Mouse (Mus musculus): ENCODE measurements at regions not wholly inside any gene's neighbourhood (a gene's known extent, or its start where the extent isn't known, plus 50 kb on each side); places are given as distances from the start of the nearest gene placed in this dataset.

DNA sequence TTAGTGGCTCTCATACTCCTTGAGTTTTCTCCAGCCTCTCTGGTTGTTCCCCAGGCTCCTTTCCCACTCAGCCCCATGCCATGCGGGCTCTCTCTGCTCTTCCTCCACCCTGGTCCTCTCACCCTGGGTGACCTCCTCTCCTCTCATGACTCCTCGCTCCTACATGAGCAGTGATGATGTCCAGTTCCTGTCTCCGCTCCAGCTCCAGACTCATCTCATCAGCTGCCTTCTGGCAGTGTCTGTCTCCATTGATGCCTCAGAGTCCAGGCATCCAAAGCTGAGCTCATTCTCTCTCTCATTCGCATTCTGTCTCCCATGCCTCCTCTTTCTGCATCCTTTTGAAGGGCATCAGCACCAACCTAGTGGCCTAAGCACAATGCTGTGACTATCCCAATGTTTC, 94.8 kb upstream of the Teddm2 start:
- Histone ChIP-seq H3K36me3 (replicated peaks) (no peaks in the 10 kb centered on the region), H3K9ac (no peak overlapping the region), H3K27me3 (no peaks in the 10 kb centered on the region), H3K9me3 (replicated peaks) (no peaks in the 10 kb centered on the region), H3K27ac (replicated peaks) (no peak overlapping the region), H3K4me1 (replicated peaks) (peaks cover 11% of the 10 kb centered on the region; the same call in 1 of the 2 replicates), H3K4me3 (replicated peaks) (no peak overlapping the region), H3K4me2 (no peak overlapping the region)
- no peak for ATAC-seq (ENCODE audit: insufficient read depth)
- 74% methylated on average over 4 of the region's 4 CpGs for WGBS (ENCODE audit: insufficient replicate concordance)

GRCm38 (mm10) chr1:153997201-153998181, 97.5 kb upstream of the Teddm2 start:
- no peak for ATAC-seq (ENCODE audit: insufficient read depth)
- Histone ChIP-seq H3K27ac (replicated peaks) (no peak overlapping the region), H3K4me3 (replicated peaks) (no peak overlapping the region), H3K36me3 (replicated peaks) (no peaks in the 10 kb centered on the region), H3K4me1 (replicated peaks) (peaks cover 7% of the 10 kb centered on the region; the same call in 1 of the 2 replicates), H3K9me3 (replicated peaks) (no peaks in the 10 kb centered on the region), H3K27me3 (no peaks in the 10 kb centered on the region), H3K4me2 (no peak overlapping the region), H3K9ac (no peak overlapping the region)
- WGBS (ENCODE audit: insufficient replicate concordance): 63% methylated on average over 15 of the region's 15 CpGs

- no peaks in the 10 kb centered on the region for H3K9me3 ChIP-seq (replicated peaks)
- no peak overlapping the region for H3K27ac ChIP-seq (replicated peaks)
- 0 out of 2 replicates have a peak, but pooled peaks cover 3% of the 10 kb centered on the region for H3K4me1 ChIP-seq (replicated peaks)
- ATAC-seq (ENCODE audit: insufficient read depth): no peak
- H3K4me2 ChIP-seq: no peak overlapping the region
- no peaks in the 10 kb centered on the region for H3K36me3 ChIP-seq (replicated peaks)
- H3K27me3 ChIP-seq: no peaks in the 10 kb centered on the region
- no peak overlapping the region for H3K9ac ChIP-seq
- H3K4me3 ChIP-seq (replicated peaks): no peak overlapping the region
- 38% methylated on average over 6 of the region's 6 CpGs for WGBS (ENCODE audit: insufficient replicate concordance)
Observed at GRCm38 (mm10) chr1:153999776-154000175, 99.7 kb upstream of the Teddm2 start.

- 39% methylated on average over 7 of the region's 7 CpGs for WGBS (ENCODE audit: insufficient replicate concordance)
- no peaks in the 10 kb centered on the region for H3K9me3 ChIP-seq (replicated peaks)
- ATAC-seq (ENCODE audit: insufficient read depth): no peak
Observed at GRCm38 (mm10) chr1:154003669-154004068, 103.6 kb upstream of the Teddm2 start.

DNA sequence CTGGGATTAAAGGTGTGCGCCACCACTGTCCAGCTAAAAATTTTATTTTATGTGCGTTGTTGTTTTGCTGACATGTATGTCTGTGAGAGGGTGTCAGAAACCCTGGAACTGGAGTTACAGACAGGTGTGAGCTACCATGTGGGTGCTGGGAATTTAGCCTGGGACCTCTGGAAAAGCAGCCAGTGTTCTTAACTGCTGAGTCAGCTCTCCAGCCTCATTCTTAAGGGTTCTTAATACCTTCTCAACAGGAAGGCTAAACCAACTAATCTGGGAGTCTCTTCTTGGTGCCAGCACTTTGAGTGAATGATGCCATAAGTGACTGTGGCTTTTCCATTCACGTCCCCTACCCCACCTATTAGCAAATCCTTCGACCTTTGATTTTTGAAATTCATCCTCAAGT, 104.6 kb upstream of the Teddm2 start:
- H3K9ac ChIP-seq: no peak overlapping the region
- WGBS (ENCODE audit: insufficient replicate concordance): 68% methylated on average over 4 of the region's 4 CpGs

More at GRCm38 (mm10) chr1:154003669-154004068, 103.6 kb upstream of the Teddm2 start:
- no peak overlapping the region for H3K9ac ChIP-seq
- no peak overlapping the region for H3K27ac ChIP-seq (replicated peaks)
- H3K4me1 ChIP-seq (replicated peaks): peaks cover 30% of the 10 kb centered on the region
- no peaks in the 10 kb centered on the region for H3K27me3 ChIP-seq
- no peak overlapping the region for H3K4me3 ChIP-seq (replicated peaks)
- no peaks in the 10 kb centered on the region for H3K36me3 ChIP-seq (replicated peaks)
- H3K4me2 ChIP-seq: no peak overlapping the region

GRCm38 (mm10) chr1:154006055-154006454, 106.0 kb upstream of the Teddm2 start:
- H3K9ac ChIP-seq: no peak overlapping the region
- ATAC-seq (ENCODE audit: insufficient read depth): no peak
- H3K4me2 ChIP-seq: peak overlapping the region; percentile 32
- no peaks in the 10 kb centered on the region for H3K36me3 ChIP-seq (replicated peaks)
- H3K9me3 ChIP-seq (replicated peaks): no peaks in the 10 kb centered on the region
- H3K4me3 ChIP-seq (replicated peaks): no peak overlapping the region
- H3K27me3 ChIP-seq: no peaks in the 10 kb centered on the region
- WGBS (ENCODE audit: insufficient replicate concordance): 31% methylated on average over 13 of the region's 13 CpGs
- peaks cover 29% of the 10 kb centered on the region for H3K4me1 ChIP-seq (replicated peaks)
- H3K27ac ChIP-seq (replicated peaks): no peak overlapping the region

More for the DNA sequence above, 104.6 kb upstream of the Teddm2 start:
- no peaks in the 10 kb centered on the region for H3K36me3 ChIP-seq (replicated peaks)
- H3K4me1 ChIP-seq (replicated peaks): peaks cover 29% of the 10 kb centered on the region
- H3K27me3 ChIP-seq: no peaks in the 10 kb centered on the region
- H3K27ac ChIP-seq (replicated peaks): no peak overlapping the region
- no peak for ATAC-seq (ENCODE audit: insufficient read depth)
- no peaks in the 10 kb centered on the region for H3K9me3 ChIP-seq (replicated peaks)
- H3K4me2 ChIP-seq: no peak overlapping the region
- H3K4me3 ChIP-seq (replicated peaks): no peak overlapping the region

GRCm38 (mm10) chr1:154007440-154007839, 107.4 kb upstream of the Teddm2 start:
- Histone ChIP-seq H3K4me2 (no peak overlapping the region), H3K27me3 (no peaks in the 10 kb centered on the region)
- 22% methylated on average over 3 of the region's 3 CpGs for WGBS (ENCODE audit: insufficient replicate concordance)

DNA sequence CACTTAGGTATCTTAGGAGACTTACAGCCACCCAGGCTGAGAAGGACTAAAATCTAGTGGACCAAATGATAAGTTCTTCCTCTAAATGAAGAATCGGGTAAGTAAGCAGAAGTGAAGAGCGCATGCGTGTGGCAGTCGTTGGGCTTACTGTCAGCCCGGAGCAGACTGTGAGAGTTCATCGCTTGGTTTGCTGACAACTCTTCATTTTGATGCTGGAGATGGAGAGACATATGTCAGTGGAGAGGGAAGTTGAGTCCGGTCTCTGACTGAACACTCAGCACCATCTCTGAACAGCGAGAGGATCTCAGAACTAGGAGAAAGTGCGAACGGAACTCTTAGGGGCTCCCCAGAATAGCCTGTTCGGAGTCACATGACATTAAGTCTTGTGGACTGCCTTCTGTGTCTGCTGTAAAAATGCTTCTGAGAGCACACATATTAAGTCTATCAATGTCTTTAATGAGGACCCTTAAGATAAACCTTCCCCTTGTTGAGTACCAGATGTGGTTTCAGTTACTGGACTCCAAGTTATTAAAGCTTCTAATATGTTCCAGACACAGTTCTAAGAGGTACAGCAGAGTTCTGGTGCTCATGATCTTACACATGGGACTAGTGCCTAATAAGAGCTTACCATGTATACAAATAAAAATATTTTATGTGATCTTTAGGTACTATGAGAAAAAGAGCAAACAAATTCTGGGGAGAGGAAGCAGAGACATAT, 108.7 kb upstream of the Teddm2 start:
- no peaks in the 10 kb centered on the region for H3K27me3 ChIP-seq
- 0 out of 2 replicates have a peak overlapping the region, but pooled peaks have one; percentile 38 for H3K27ac ChIP-seq (replicated peaks)
- WGBS (ENCODE audit: insufficient replicate concordance): 67% methylated on average over 11 of the region's 11 CpGs

More at GRCm38 (mm10) chr1:154007440-154007839, 107.4 kb upstream of the Teddm2 start:
- Histone ChIP-seq H3K9ac (no peak overlapping the region), H3K4me1 (replicated peaks) (peaks cover 29% of the 10 kb centered on the region), H3K9me3 (replicated peaks) (no peaks in the 10 kb centered on the region), H3K27ac (replicated peaks) (no peak overlapping the region), H3K36me3 (replicated peaks) (no peaks in the 10 kb centered on the region), H3K4me3 (replicated peaks) (no peak overlapping the region)
- ATAC-seq (ENCODE audit: insufficient read depth): peak; percentile 71

GRCm38 (mm10) chr1:154010681-154011080, 110.7 kb upstream of the Teddm2 start:
- Histone ChIP-seq H3K9me3 (replicated peaks) (no peaks in the 10 kb centered on the region), H3K27ac (replicated peaks) (no peak overlapping the region), H3K9ac (no peak overlapping the region), H3K4me1 (replicated peaks) (peaks cover 26% of the 10 kb centered on the region), H3K4me3 (replicated peaks) (no peak overlapping the region), H3K27me3 (no peaks in the 10 kb centered on the region), H3K4me2 (no peak overlapping the region), H3K36me3 (replicated peaks) (no peaks in the 10 kb centered on the region)
- ATAC-seq (ENCODE audit: insufficient read depth): no peak
- 40% methylated on average over 4 of the region's 4 CpGs for WGBS (ENCODE audit: insufficient replicate concordance)

More for the DNA sequence above, 108.7 kb upstream of the Teddm2 start:
- H3K4me3 ChIP-seq (replicated peaks): no peak overlapping the region
- no peak overlapping the region for H3K4me2 ChIP-seq
- no peak for ATAC-seq (ENCODE audit: insufficient read depth)
- H3K9me3 ChIP-seq (replicated peaks): no peaks in the 10 kb centered on the region
- H3K9ac ChIP-seq: no peak overlapping the region
- no peaks in the 10 kb centered on the region for H3K36me3 ChIP-seq (replicated peaks)
- peaks cover 29% of the 10 kb centered on the region for H3K4me1 ChIP-seq (replicated peaks)

DNA sequence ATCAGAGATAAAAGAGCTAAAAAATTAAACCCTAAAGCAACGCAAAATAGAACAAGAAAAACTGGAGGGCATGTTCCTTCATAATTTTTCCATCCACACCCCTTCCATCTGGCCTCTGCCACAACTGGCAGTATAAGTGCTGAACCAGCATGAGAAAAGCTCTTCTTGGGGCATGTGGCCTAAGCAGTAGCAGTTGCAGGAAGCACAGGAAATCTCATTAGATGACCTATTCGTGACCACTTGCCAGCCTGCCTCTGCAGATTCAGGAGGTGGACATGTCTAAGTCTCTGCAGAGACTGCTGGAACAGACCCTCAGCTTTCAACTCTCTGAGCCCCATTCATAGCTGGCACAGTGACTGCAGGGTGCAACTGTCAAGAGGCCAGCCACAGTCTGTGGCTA, 116.5 kb upstream of the Teddm2 start:
- H3K27ac ChIP-seq (replicated peaks): no peak overlapping the region
- no peaks in the 10 kb centered on the region for H3K36me3 ChIP-seq (replicated peaks)
- 45% methylated on average over 2 of the region's 2 CpGs for WGBS (ENCODE audit: insufficient replicate concordance)

DNA sequence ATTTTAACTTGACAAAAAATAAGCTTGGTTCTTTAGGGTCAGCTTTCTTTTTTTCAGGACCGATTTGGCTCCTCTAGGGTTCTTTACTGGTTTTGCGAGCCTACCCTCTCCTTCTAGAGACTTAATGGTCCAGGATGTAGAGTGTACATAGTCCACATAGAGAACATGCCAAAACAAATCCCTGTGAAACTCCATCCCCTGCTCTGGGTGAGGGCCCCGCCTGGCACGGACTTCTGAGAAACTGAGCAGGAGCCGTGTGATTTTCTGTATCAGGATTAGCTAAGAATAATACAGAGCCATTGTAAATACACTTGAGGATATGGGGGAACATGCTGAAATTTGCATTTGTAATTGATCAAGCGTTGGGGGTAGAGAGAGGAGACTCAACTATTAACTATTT, 118.2 kb upstream of the Teddm2 start:
- H3K27ac ChIP-seq (replicated peaks): no peak overlapping the region
- H3K4me2 ChIP-seq: no peak overlapping the region
- H3K4me3 ChIP-seq (replicated peaks): no peak overlapping the region
- no peaks in the 10 kb centered on the region for H3K36me3 ChIP-seq (replicated peaks)
- 70% methylated on average over 6 of the region's 6 CpGs for WGBS (ENCODE audit: insufficient replicate concordance)
- ATAC-seq (ENCODE audit: insufficient read depth): no peak
- no peaks in the 10 kb centered on the region for H3K4me1 ChIP-seq (replicated peaks)
- no peak overlapping the region for H3K9ac ChIP-seq
- no peaks in the 10 kb centered on the region for H3K27me3 ChIP-seq
- H3K9me3 ChIP-seq (replicated peaks): no peaks in the 10 kb centered on the region

More for the DNA sequence above, 116.5 kb upstream of the Teddm2 start:
- no peaks in the 10 kb centered on the region for H3K4me1 ChIP-seq (replicated peaks)
- no peaks in the 10 kb centered on the region for H3K9me3 ChIP-seq (replicated peaks)
- no peaks in the 10 kb centered on the region for H3K27me3 ChIP-seq
- no peak overlapping the region for H3K4me3 ChIP-seq (replicated peaks)
- H3K9ac ChIP-seq: no peak overlapping the region
- ATAC-seq (ENCODE audit: insufficient read depth): no peak
- H3K4me2 ChIP-seq: no peak overlapping the region
